Mouse (Mus musculus) heart, postnatal 25 days (tissue): ENCODE measurements around the gene Celf2. TPM values are rescaled to one million over a fixed set of nuclear protein-coding genes. Genes with fewer than 3 reads are reported as not detected.

Source experiments
- DNase-seq: peaks from one replicate; pipeline ENCODE4 v3.0.0; 2022; ENCODE audit warnings: low spot score
- intact Hi-C: fragments of 180-260 bp; cut with DNase I; formaldehyde crosslinking; loops from one replicate; pipeline ENCODE4 v1.15.1; 2025
- total RNA-seq, 2 experiments: library from RNA; stranded (reverse); gene quantifications; 2 replicates each; pipeline ENCODE4 v1.2.3; 2021

Celf2 gene
- total RNA-seq, 2 experiments from 2014 or later, result 63.1 to 72.7 TPM

DNA sequence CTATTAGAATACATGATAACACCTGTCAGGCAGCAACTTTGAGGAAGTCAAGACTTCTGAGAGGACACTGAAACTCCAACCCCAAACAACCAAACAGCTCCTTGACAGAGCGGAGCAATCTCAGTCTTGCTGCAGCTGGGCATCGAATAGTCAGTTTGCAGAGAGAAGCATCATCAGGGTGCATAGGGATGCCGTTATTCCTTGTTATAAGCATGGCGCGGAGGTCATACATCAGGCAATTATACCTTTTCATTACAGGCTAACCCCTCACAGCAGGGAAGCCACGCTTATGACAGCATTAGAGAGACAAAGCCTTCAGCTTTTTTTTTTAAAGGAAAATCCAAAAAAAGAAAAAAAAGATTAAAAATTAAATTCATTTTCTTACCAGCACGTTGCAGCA, 113.9 kb downstream of the Celf2 start:
- no peak for DNase-seq
- intact Hi-C loops, result no loop called here

DNA sequence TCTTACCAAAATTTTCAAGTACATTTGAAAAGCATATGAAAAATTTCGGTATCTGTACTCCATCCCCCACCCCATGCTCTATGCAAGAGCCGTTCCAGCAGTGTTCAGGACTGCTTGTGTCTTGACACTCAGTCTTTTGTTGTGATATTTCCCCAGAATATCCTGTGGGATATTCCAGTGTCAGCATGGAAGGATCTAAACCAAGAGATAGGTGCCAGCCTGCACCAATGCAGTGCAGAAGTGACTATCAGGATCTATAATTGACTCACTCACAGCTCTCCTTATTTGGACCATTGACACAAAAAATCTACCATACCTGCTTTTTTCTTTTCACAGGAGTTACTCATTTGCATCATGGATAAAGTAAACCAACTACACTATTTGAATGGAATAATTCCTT, 116.9 kb downstream of the Celf2 start:
- intact Hi-C loops, result no loop called here
- DNase-seq, result no peak

DNA sequence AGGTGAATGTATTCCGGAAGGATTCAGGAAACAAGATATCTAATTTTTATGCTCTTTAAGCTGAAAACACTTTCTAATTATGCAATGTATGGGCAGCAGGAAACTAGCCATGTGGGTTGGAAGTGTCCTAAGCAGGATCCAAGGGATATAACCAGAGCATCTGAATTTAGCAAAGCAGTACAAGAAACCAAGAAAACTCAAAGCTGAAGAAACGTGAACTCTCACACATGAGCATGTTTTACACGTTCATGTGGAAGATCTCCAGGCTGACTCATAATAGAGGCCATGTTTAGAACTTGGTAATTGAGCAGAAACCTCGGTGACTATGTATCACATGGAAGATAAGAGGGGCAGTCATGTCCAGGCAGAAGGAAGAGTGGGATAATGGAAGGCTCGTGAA, 120.1 kb downstream of the Celf2 start:
- DNase-seq, result no peak
- intact Hi-C loops, result no loop called here

DNA sequence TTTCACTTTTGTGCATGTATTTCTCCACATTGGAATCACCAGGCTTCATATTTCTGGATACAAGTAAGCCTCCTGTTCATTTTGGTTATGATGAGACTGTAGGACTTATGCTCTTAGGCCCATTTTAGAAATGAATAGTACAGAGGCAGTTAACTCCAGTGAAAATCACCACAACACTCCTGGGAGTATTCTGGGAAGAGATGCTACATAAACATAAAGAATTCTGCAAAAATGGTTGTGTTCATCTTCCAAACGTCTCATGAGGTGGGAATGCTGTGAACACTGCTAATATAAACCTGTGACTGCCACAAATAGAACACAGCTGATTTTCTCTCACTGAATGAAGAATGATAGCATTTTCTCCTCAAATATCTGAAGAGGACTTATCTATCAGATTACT, 130.6 kb downstream of the Celf2 start:
- intact Hi-C loops, result no loop called here
- no peak for DNase-seq

DNA sequence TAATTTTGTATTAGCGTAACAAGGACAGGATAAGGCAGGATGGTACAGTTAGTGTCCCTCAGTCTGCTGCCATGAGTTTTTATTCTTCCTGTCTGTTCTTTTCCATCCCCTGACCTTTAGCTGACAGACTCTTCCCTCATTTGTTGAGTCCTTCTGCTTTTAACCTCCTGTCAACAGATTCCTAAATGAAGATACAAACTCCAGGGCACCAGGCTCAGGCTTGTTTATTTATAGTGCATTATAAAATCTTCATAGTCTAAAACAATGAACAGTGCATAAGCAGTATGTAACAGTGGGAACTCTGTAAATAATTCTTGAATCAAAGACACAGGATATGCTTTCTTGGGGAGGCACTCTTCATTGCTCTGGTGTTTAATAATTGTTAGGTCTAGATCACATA, 131.5 kb downstream of the Celf2 start:
- intact Hi-C loops, result no loop called here
- DNase-seq, result no peak

DNA sequence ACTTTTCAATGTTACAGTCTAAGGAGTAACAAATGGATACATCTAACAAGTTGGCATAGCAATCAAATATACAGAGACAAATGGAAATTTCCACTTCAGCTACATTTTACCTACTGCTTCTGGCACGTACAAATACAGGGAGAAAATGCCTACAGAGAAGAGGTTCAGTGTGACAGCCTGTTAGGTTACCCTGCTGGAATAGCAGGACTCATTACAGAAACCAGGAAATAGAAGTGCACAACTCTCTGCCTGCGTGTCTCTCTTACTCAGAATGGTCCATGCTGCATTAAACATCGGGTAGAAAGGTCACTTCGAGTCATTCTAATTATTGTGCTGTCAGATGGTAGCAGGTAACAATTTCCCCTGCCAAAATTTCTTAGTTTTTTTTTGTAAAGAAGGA, 141.6 kb downstream of the Celf2 start:
- DNase-seq, result no peak
- intact Hi-C loops, result no loop called here

DNA sequence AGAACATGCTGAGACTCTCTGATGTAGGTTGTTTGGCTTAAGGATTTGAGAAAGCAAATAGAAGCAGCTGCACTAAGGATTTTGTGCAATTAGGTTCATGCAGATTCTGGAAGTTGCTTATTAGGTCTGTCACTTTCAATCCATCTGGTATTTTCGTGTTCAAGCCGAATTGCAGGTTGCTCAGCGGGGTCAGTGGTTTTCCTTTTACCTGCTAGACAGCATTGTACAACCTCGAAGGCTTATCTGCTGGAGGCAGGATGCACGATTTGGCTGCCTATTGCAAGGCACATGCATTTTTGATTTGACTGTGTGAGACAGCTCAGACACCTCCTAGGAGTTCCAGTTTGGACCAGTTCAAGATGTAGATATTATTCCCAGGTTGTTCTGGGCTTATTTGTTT, 149.8 kb downstream of the Celf2 start:
- no peak for DNase-seq
- intact Hi-C loops, result no loop called here

DNA sequence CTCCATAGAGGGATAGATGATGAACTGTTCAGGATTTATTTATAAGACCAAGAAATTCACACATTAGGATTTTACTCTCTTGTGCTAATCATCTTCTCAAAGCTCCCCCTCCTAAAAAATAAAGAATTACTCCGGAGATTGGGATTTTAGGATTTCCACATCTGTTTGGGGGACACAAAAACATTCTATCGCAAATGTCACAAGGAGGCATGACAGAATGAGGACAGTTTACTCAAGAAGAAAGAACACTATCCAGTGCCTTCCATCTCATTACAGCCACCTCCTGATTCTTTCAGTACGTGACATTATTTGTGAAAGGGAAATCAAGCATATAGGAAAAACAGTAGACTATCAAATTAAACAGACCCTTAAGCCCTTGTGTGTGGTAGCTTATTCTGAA, 150.5 kb downstream of the Celf2 start:
- no peak for DNase-seq
- intact Hi-C loops, result no loop called here

DNA sequence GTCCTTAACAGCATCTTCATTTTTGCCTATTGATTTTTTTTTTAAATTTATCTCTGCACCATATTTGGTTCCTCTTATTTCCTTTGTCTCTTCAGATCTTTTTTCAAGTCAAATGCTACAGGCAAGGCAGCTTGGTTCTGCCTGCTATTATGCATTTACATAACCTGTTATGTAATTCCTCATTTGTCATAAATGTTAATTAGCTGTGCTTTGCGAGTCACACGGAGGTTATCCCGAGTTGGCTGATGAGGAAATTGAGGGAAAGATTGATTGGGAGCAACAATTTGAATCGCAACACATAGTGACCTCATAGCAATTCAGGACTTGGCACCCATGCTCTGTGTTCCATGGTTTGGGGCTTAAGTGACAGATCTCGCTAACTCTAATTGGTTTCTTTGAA, 158.1 kb downstream of the Celf2 start:
- no peak for DNase-seq
- intact Hi-C loops, result no loop called here

DNA sequence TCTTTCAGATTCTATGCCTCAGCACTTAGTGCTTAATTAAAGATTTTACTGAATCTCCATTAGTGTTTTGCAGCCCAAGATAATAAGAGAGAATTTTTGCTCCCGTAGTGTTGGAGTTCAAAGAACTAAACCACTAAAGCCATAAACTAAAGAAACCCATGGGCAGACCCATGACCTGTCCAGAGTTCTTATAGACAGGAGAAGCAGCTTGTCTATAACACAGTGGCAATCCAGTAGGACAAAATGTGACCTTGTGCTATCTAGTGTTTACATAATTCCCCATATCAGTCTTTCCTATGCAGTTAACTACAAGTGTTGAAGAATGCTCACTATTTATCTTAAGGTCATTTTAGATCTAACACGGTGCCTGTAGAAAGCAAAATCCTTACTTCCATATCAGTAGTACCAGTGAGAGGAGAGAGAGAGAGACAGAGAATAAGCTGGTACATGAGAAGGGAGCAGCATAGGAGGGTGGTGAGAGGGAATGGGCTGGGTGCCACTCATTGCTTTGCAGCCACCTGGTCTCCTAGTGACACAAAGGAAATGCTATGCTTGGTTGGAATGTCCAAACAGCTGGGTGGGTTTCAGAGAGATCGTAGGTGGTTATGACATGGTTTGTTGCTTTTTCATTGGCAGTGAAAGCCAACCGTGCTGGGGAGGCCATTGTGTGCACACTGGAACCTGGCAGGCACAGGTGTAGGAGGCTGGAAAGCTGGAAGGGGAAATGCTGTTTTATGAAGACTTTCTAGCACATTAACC, 162.5 kb downstream of the Celf2 start:
- DNase-seq, result no peak
- intact Hi-C loops, result no loop called here

DNA sequence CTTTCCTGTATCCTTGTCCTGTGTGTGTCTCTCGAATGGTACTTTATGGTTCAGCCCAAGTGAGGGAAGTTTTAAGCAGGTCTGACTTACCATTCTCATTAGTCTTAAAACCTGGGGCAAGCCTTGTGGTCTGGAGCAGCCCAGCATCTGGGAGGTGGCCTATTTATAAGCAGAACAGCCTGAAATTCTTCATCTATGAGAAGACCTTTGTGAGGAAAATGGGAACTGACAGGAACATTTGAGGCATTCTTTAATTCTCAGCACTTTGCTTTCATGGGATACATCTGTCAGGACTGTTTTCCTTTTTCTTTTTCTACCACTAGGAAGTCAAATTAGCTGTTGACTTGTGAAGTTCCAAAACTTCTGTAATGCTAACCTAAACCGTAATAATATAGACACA, 164.4 kb downstream of the Celf2 start:
- DNase-seq, result no peak
- intact Hi-C loops, result no loop called here

DNA sequence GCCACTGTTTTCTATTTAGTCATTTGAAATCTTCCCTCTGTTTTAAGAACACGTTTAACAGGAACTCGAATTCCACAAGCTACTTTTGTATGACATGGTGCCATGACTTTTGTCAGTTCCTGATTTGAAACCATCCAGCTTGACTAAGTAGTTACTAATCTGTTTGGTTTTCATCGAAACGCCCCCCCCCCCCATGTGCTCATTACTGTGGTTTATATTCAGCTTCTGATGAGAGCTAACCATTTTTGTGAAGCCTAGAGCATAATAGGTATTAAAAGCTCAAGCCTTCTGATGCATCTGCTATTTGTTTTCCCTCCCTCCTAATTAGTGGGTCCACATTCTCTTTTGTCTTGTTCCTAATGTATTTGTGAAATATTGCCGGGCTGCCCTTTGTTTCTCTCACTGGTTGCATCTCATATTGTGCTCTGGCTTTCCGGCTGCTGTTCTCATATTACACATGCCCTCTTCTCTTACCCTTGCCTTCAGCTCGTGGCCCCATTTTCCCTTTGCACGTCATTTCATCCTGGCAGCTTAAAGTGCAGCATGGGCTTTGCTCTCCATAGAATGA, 166.4 kb downstream of the Celf2 start:
- no peak for DNase-seq
- intact Hi-C loops, result no loop called here

DNA sequence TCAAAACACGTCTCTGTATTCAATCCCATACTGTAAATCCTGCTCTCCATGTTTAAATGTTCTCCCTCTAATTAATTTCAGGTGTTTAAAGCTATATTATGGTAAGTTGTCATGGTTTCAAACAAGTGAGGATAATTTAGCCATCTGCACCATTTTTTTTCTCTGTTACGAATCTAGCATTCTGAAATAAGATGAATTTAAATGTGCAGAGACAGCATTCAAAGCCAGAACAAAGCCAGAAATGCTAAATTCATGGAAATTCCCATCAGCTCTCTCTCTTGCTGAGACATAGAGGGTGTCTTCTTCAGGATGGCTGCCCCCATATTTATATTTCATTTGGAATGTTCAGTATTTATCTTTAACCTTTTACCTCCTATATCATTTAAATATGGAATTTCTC, 174.5 kb downstream of the Celf2 start:
- DNase-seq, result no peak
- intact Hi-C loops, result no loop called here

DNA sequence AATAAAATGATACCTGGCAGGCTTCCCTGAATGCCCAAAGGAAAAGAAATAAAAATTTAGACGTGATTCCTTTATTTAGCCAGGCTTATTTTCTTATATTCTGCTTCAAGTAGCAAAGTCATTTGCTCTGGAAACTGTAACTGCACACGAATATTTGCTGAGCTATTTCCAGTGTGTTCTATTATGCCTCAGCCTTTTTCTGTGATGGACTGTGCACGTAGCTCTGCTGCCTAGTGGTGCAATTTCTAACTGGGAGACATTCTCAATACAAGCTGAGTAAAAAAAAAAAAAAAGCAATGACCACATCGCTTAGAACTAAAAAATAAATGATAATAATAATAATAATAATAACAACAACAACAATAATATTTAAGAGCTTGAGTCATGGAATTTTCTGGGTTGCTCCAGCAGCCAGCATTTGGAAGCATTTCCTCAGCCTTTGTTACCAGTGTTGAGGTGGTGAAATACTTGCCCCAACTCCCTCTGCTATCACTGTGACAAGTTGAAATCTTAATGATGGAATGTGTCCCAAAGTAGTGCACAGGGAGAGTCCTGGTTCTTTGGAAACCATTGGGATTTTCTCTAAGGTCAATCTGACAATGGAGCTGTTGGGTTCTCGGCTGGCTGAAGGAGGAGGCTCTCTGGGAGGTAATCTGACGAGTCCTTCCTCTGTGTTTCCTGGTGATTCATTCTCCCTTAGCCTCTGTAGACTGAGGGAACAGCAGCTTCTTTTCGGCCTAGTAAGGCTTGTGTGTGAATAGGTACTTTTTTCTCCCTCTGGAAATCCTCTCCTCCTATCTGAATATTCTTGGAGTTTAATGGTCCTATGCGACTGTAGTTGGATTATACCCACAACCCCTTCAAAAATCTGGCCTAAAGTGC, 181.1 kb downstream of the Celf2 start:
- intact Hi-C loops, result no loop called here
- DNase-seq, result peak; percentile 1

DNA sequence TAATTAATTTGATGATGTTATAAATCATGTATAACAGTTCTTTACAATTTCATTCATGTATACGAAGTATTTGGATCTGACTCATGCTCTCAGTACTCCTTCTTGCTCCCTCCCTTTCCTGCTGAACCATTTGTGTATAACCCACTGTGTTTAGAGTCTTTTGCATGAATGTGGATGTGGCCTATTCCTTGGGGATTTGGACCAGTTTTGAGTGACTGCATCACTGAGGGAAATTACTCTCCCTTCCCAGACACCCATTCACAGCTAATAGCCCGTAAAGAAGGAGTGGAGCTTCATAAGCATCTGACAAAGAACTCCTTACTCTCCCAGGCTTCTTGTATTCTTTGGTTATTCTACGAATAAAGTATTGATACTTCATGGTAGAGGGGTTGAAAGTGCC, 189.6 kb downstream of the Celf2 start:
- DNase-seq, result no peak
- intact Hi-C loops, result no loop called here

DNA sequence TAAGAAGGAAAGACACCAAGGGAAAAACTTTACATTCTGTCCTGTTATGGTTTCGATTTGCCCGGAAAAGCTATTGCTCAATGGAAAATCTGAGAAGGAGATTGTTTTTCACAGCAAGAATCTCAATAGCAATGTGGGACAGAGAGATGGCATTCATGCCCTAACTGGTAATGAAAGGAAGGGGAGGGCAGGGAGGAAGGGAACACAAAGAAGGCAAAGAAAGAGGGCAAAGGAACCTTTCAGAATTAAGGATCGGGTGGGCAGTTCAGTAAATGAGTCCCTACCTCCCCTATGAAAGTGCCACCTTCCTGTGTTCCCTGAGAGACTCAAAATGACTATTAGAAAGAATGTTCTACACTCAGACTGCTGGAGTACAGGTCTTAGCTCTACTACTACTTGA, 197.6 kb downstream of the Celf2 start:
- intact Hi-C loops, result no loop called here
- DNase-seq, result no peak

DNA sequence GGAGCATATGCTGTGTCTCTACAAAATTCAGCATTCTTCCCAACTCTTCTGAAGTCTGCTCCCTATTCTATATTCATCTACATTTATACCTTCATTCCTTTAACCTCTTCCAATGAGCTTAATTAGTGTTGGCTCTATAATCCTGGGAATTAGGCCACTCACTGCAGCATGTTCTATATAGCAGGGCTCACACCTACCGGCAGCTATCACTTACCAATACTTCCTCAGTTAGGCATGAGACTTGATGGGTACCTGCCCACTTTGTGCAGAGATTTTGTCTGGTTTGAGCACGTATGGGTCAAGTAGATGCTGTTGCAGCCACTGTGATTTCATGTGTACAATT, 198.6 kb downstream of the Celf2 start:
- intact Hi-C loops, result no loop called here
- no peak for DNase-seq

DNA sequence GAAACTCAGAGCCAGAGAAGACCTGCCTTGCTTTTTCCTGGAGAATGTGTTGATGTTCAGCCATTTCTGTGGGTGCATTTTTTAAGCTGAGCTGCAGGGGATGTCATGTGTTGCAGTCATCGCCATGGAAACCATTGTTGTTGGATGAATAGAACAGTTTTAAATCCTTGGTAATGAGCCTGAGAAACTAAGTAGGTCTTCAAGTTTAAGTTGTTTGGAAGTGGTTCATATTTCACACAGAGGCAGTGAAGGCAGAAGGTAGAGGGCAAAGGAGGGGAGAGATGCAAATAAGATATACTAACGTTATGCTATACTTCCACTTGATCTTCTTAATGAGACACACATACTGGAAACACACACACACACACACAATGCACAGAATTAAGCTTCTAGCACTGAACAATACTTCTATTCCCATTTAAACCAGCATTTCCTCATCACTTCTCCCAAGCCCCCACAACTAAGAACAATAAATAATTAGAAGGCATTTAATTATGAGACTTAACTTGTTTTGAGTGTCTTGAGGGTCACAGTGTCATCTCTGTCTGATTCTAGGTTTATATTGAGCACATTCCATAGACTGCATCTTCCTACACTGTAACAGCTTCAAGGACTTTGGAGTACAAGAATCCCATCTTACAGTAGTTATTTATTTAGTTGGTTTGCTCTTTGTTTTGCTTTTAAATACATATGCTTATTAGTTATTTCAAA, 199.1 kb downstream of the Celf2 start:
- no peak for DNase-seq
- intact Hi-C loops, result no loop called here

DNA sequence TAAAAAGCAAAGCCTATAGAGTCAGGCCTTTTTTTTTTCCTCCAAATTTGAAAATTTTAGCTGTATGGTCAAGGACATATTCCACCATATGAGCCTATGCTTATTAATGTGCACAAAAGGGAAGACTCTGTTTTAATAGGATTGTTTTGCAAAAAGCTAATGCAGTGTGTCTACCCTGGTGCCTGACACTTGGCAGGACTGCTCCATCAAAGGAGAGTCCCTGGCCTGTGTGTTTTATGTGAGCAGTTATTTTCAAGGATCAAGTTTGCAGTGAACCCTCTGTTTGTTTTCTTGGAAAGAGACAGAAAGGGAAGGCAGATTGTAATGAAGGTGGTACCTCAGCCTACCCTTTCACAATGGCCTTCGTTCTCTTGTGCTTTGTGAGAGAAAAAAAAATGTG, 200.0 kb downstream of the Celf2 start:
- intact Hi-C loops, result no loop called here
- no peak for DNase-seq

DNA sequence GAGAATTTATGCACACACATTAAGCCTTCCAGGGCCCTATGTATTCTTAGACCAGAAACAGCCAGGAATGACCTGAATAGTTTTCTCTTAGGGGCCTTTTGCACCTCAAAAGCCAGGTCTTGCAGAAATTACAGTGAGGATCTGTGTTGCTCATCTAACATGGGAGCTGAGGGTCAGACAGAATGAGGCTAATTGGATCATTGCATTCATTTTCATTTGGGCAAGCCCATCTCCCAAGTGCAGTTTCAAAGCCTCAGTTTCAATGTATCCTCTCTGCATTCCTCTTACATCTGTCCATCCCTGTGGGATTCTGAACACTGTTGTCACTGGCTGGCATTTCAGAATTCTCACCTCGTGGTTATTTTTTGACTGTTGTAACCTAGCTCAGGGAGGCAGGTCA, 200.6 kb downstream of the Celf2 start:
- no peak for DNase-seq
- intact Hi-C loops, result no loop called here

DNA sequence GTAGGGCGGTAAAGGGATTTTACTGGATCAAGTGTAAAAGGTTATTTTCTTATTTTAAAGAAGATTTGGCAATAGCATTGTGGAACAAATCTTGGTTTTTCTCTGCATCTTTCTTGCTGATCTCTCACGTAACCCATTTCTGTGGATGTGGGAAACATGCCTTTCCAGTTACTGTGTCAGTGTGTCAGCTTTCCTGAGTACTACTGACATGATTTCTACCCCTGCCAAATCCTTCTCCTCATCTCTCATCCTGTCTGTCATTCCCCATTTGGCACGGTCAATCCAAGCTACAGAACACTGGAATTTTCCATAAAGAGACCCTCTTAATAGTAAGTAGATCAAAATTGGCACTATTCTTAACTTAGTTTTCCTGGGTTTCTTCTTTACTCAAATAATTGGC, 221.9 kb downstream of the Celf2 start:
- intact Hi-C loops, result no loop called here
- no peak for DNase-seq
